Mouse (Mus musculus) hindbrain, embryonic 16.5 days (tissue): ENCODE results near the gene Snta1. TPM values are rescaled to one million over a fixed set of nuclear protein-coding genes. Genes with fewer than 3 reads are reported as not detected.

Source experiments
- ATAC-seq: fragments of 200-750 bp; cut with Nextera tagmentation; 2 replicates; pipeline ENCODE4 v1.8.0; 2017; ENCODE audit warnings: moderate TSS enrichment, moderate library complexity
- H3K27ac ChIP-seq: fragments of 300-500 bp; sonication (generic); 2 replicates; pipeline ENCODE4 v1.5.1; 2014; ENCODE audit warnings: low read depth, mild to moderate bottlenecking, control low read depth, low read length, moderate library complexity
- H3K27me3 ChIP-seq: fragments of 300-500 bp; sonication (generic); replicated peaks from 2 replicates; pipeline ENCODE4 v1.6.1; 2014; ENCODE audit warnings: low read length; ENCODE audit not compliant: control insufficient read depth, insufficient read depth
- H3K36me3 ChIP-seq: fragments of 300-500 bp; sonication (generic); 2 replicates; pipeline ENCODE4 v1.6.1; 2014; ENCODE audit warnings: mild to moderate bottlenecking, low read length, moderate library complexity, mixed read lengths; ENCODE audit not compliant: control insufficient read depth, insufficient read depth
- H3K4me1 ChIP-seq: fragments of 300-500 bp; sonication (generic); 2 replicates; pipeline ENCODE4 v1.6.1; 2014; ENCODE audit warnings: low read depth, low read length; ENCODE audit not compliant: control insufficient read depth, insufficient read depth
- H3K4me2 ChIP-seq: fragments of 300-500 bp; sonication (generic); 2 replicates; pipeline ENCODE4 v1.6.1; 2014; ENCODE audit warnings: mild to moderate bottlenecking, low read length, control low read depth, moderate library complexity
- H3K4me3 ChIP-seq: fragments of 300-500 bp; sonication (generic); 2 replicates; pipeline ENCODE4 v1.5.1; 2014; ENCODE audit warnings: mild to moderate bottlenecking, low read length, control low read depth, moderate library complexity
- H3K9ac ChIP-seq: fragments of 300-500 bp; sonication (generic); 2 replicates; pipeline ENCODE4 v1.6.1; 2014; ENCODE audit warnings: low read depth, mild to moderate bottlenecking, control low read depth, low read length, moderate library complexity
- H3K9me3 ChIP-seq: fragments of 300-500 bp; sonication (generic); 2 replicates; pipeline ENCODE4 v1.6.1; 2014; ENCODE audit warnings: mild to moderate bottlenecking, low read length, moderate library complexity; ENCODE audit not compliant: control insufficient read depth
- WGBS: fragments of 180-500 bp; shearing (Covaris S2); extraction: QIAGEN DNeasy Blood & Tissue Kit; methylation state at CpG from one replicate; pipeline ENCODE4 v1.1.7; 2014; 5-methylcytosine and 5-hydroxymethylcytosine counted together
- polyA plus RNA-seq: library from polyadenylated mRNA; unstranded; fragments of >200 nt; fragmentation: Nextera tagmentation; extraction: Ambion mirVana; gene quantifications from 2 replicates; pipeline ENCODE4 v1.2.1, GENCODE M21; 2015

The Snta1 gene
- polyA plus RNA-seq, 1 experiment from 2014 or later = 15.1 TPM

GRCm38 (mm10) chr2:154426188-154426904 is 18.4 kb upstream of the Snta1 start:
- WGBS = 2% methylated on average over 25 of the region's 25 CpGs
- H3K27me3 ChIP-seq = no peaks in the 10 kb centered on the region
- H3K9me3 ChIP-seq = no peaks in the 10 kb centered on the region
- peaks cover 13% of the 10 kb centered on the region for H3K4me1 ChIP-seq
- peak overlapping the region; percentile 42 for H3K4me3 ChIP-seq
- peak overlapping the region; percentile 72 for H3K4me2 ChIP-seq
- H3K36me3 ChIP-seq = no peaks in the 10 kb centered on the region
- H3K27ac ChIP-seq = peak overlapping the region; percentile 81
- ATAC-seq = peak; percentile 78
- peak overlapping the region; percentile 73 for H3K9ac ChIP-seq

- Histone ChIP-seq H3K9ac (no peak overlapping the region), H3K36me3 (no peaks in the 10 kb centered on the region), H3K9me3 (no peaks in the 10 kb centered on the region), H3K4me3 (no peak overlapping the region), H3K4me2 (no peak overlapping the region), H3K27ac (no peak overlapping the region), H3K4me1 (peaks cover 17% of the 10 kb centered on the region), H3K27me3 (no peaks in the 10 kb centered on the region)
- ATAC-seq = no peak
- 77% methylated on average over 3 of the region's 3 CpGs for WGBS
Observed at GRCm38 (mm10) chr2:154425522-154425921, 17.6 kb upstream of the Snta1 start.

GRCm38 (mm10) chr2:154423548-154423947 is 15.6 kb upstream of the Snta1 start:
- peaks cover 17% of the 10 kb centered on the region for H3K4me1 ChIP-seq
- no peak overlapping the region for H3K9ac ChIP-seq
- H3K27ac ChIP-seq = no peak overlapping the region
- H3K36me3 ChIP-seq = no peaks in the 10 kb centered on the region
- 85% methylated on average over 2 of the region's 2 CpGs for WGBS
- H3K27me3 ChIP-seq = no peaks in the 10 kb centered on the region
- no peak overlapping the region for H3K4me3 ChIP-seq
- no peak overlapping the region for H3K4me2 ChIP-seq
- no peak for ATAC-seq
- H3K9me3 ChIP-seq = no peaks in the 10 kb centered on the region

GRCm38 (mm10) chr2:154422181-154422580 is 14.3 kb upstream of the Snta1 start:
- Histone ChIP-seq H3K9ac (no peak overlapping the region), H3K36me3 (no peaks in the 10 kb centered on the region), H3K27me3 (no peaks in the 10 kb centered on the region), H3K9me3 (no peaks in the 10 kb centered on the region), H3K27ac (no peak overlapping the region), H3K4me3 (no peak overlapping the region), H3K4me1 (peaks cover 11% of the 10 kb centered on the region), H3K4me2 (no peak overlapping the region)
- WGBS = 70% methylated on average over 5 of the region's 5 CpGs
- no peak for ATAC-seq

- no peak overlapping the region for H3K4me3 ChIP-seq
- ATAC-seq = peak; percentile 87
- peak overlapping the region; percentile 40 for H3K27ac ChIP-seq
- H3K9ac ChIP-seq = no peak overlapping the region
- H3K4me1 ChIP-seq = peaks cover 6% of the 10 kb centered on the region
- H3K9me3 ChIP-seq = no peaks in the 10 kb centered on the region
- no peaks in the 10 kb centered on the region for H3K27me3 ChIP-seq
- H3K4me2 ChIP-seq = no peak overlapping the region
- H3K36me3 ChIP-seq = no peaks in the 10 kb centered on the region
- 16% methylated on average over 7 of the region's 7 CpGs for WGBS
Observed at GRCm38 (mm10) chr2:154420942-154421731, 13.2 kb upstream of the Snta1 start.

- no peak overlapping the region for H3K4me3 ChIP-seq
- no peak for ATAC-seq
- H3K9ac ChIP-seq = no peak overlapping the region
- H3K4me1 ChIP-seq = peaks cover 4% of the 10 kb centered on the region; the same call in 1 of the 2 replicates
- H3K36me3 ChIP-seq = no peaks in the 10 kb centered on the region
- WGBS = 61% methylated on average over 9 of the region's 9 CpGs
- H3K27me3 ChIP-seq = no peaks in the 10 kb centered on the region
- no peaks in the 10 kb centered on the region for H3K9me3 ChIP-seq
- H3K4me2 ChIP-seq = no peak overlapping the region
- H3K27ac ChIP-seq = no peak overlapping the region
Observed at GRCm38 (mm10) chr2:154419631-154420515, 12.0 kb upstream of the Snta1 start.

GRCm38 (mm10) chr2:154418001-154418400 is 10.1 kb upstream of the Snta1 start:
- 94% methylated on average over 7 of the region's 7 CpGs for WGBS

GRCm38 (mm10) chr2:154417107-154417506 is 9.2 kb upstream of the Snta1 start:
- H3K9ac ChIP-seq = no peak overlapping the region
- H3K9me3 ChIP-seq = no peaks in the 10 kb centered on the region
- WGBS = 11% methylated on average over 3 of the region's 3 CpGs
- no peaks in the 10 kb centered on the region for H3K27me3 ChIP-seq
- no peak for ATAC-seq
- no peak overlapping the region for H3K4me2 ChIP-seq
- H3K27ac ChIP-seq = no peak overlapping the region
- H3K4me3 ChIP-seq = no peak overlapping the region
- H3K36me3 ChIP-seq = no peaks in the 10 kb centered on the region
- H3K4me1 ChIP-seq = peaks cover 4% of the 10 kb centered on the region; the same call in 1 of the 2 replicates

More at GRCm38 (mm10) chr2:154418001-154418400, 10.1 kb upstream of the Snta1 start:
- H3K27ac ChIP-seq = no peak overlapping the region
- no peak overlapping the region for H3K9ac ChIP-seq
- no peak for ATAC-seq
- no peak overlapping the region for H3K4me3 ChIP-seq
- H3K36me3 ChIP-seq = no peaks in the 10 kb centered on the region
- no peaks in the 10 kb centered on the region for H3K9me3 ChIP-seq
- no peak overlapping the region for H3K4me2 ChIP-seq
- H3K27me3 ChIP-seq = no peaks in the 10 kb centered on the region
- H3K4me1 ChIP-seq = peaks cover 4% of the 10 kb centered on the region; the same call in 1 of the 2 replicates
